Mouse (Mus musculus) testis, postnatal 14 days (tissue): ENCODE results near the gene Pkig.
"Not testable (repeated sequence)": the region's sequence is repeated elsewhere in the genome, so short reads cannot be mapped to it uniquely, and the experiment has no call there.

ENCODE experiments used
- DNase-seq: peaks from one replicate; pipeline ENCODE4 v3.0.0; 2021; ENCODE audit warnings: low spot score

The Pkig gene

DNA sequence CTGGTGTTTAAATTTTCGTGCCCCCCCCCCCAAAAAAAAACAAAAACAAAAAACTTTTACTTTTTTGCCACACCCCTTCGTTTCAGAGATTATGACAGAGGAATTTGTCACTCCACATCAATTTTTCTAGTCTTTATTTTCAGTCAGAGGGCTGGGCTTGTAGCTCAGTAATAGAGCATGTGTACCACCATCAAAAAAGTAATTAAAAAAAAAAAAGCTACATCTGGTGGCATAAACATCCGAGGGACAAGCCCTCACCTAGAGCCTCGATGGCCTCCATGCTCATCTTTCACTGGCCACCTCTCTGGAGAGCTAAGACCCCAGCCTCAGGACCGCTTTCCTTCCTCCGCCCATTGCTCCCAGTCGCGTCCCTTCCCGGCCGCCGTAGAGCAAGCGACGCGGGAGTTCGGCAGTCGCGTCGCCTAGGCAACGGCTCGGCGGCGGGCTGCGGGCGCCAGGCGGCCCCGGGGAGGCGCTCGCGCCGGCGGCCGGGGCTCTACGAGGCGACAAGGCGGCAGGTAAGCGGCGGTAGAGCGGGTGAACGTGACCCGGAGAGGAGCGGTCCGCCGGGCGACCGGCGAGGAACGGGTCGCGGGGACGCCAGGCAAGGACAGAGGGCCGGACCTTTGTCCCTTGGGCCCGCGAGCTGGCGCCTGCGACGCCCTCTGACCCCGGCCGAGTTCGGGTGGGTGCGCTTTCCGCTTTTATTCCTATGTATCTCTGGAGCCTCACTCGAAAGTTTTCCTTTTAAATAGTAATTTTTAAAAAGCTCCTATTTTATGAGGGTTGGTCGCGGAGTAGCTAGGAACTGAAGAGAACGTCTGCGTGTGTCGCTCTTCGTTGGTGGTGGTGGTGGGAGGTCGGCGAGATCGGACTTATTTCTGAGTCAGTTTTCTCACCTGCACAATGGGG is at the start of gene Pkig:
TSS of gene Pkig (plus strand) at position 412 of the 912 bp plus-strand sequence.
- peak; percentile 87 for DNase-seq

- DNase-seq, result no peak
These were observed 48.8 kb upstream of the Pkig start for GRCm38 (mm10) chr2:163609281-163609975.

- DNase-seq, result no peak
These were observed 47.0 kb upstream of the Pkig start for GRCm38 (mm10) chr2:163611176-163611575.

- no peak for DNase-seq
These were observed 45.0 kb upstream of the Pkig start for GRCm38 (mm10) chr2:163613206-163613605.

GRCm38 (mm10) chr2:163613990-163614389 is 44.2 kb upstream of the Pkig start:
- no peak for DNase-seq

- no peak for DNase-seq
These were observed 42.8 kb upstream of the Pkig start for GRCm38 (mm10) chr2:163615401-163615800.

GRCm38 (mm10) chr2:163615906-163616651 is 42.1 kb upstream of the Pkig start:
- no peak for DNase-seq

DNA sequence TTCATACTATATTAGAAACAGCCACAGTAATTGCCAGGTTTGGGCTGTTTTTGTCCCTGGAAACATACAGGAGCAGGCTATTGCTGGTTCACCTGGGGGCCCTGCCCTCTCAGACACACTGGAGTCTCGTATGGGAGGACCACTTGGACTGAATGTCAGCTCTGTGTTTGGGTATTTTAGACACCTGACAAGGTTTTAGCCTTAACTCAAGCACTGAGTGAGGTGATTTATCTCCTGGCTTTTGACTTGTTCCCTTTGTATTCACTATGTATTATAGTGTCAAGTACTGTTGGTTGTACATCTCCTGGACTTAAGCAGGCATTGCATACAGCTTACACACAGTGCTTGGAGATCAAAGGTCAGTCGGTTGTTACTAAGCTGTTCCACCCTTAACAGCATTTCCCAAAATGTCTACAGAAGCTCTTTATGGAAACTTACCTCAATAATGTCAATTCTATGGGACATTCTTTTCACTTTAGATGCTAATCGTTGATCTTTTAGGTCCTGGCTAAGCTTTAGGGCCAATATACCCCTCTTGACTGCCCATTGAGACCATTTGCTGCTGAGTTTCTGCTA is 41.4 kb upstream of the Pkig start:
- DNase-seq, result no peak

- DNase-seq, result no peak
These were observed 40.8 kb upstream of the Pkig start for GRCm38 (mm10) chr2:163617232-163617863.

DNA sequence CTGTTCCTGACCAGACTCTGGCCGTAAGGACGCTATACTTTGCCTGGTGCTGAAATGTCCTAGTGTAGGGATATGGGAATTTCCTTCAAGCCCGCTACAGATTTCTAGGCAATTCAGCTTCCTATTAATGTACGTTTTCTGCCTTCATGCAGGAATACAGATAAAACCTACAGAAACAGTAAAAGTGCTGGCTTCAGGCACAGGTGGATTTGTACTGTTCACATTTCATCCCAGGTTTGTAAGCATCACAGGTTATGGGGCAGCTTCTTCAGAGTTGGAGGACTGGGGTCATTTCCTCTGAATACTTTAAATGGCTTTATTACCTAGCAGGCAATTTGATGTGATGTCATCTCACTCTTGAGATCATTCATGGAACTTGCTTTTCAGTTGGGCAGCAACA is 40.3 kb upstream of the Pkig start:
- DNase-seq, result no peak

- DNase-seq, result no peak
These were observed 37.7 kb upstream of the Pkig start for GRCm38 (mm10) chr2:163620451-163620850.

- not testable (repeated sequence) for DNase-seq
These were observed 36.8 kb upstream of the Pkig start for GRCm38 (mm10) chr2:163621401-163621800.

DNA sequence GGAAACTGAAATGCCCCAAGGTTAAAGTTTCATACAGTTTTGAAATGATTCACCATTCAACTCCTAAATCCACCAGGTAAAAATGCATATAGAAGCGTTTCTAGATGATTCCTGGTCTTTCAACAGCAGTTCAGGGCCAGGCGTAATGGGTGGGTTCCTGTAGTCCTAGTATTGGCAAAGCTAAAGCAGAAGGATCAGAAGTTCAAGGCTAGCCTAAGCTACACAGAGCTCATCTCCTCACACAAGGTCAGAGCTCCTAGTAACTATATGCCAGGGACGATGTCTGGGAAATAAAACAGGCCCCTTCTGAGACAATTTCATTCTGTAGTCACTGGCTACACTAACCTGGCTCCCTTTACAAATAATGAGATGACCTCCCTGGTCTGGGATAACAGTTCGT is 27.0 kb upstream of the Pkig start:
- no peak for DNase-seq

DNA sequence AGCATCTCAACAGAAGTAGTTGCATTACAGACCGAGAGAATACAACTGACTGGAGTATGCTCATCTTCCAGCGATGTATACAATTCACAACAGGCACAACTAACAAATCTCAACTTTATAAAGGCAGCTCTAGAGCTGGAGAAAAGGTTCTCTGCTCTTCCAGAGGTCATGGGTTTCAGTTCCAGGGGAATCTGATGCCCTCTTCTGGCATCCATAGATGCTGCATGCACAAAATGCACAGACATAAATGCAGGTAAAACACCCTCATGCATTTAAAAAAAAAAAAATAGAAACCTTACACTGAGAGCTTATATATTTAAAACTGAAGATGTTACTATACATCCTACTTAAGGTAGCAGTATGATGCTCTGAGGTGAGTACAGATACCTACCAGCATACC is 26.5 kb upstream of the Pkig start:
- no peak for DNase-seq

DNA sequence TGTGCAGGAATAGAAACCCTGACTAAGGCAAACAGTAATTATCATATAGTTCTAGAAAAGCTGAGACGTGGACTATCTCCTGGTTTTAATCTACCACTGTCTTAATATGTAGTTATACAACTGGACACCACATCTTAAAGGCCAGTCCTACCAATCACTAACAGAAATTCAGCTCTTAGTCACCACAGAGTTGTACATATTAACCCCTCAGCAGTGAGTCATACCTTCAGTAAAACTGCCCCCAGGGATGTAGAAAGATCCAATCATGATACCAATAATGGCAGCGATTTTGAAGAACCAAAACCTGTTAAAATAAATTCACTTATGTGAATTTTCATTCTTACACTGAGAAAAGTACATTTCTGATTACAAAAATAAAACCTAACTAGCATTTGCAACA is 24.0 kb upstream of the Pkig start:
- no peak for DNase-seq

GRCm38 (mm10) chr2:163636057-163636456 is 22.1 kb upstream of the Pkig start:
- no peak for DNase-seq

DNA sequence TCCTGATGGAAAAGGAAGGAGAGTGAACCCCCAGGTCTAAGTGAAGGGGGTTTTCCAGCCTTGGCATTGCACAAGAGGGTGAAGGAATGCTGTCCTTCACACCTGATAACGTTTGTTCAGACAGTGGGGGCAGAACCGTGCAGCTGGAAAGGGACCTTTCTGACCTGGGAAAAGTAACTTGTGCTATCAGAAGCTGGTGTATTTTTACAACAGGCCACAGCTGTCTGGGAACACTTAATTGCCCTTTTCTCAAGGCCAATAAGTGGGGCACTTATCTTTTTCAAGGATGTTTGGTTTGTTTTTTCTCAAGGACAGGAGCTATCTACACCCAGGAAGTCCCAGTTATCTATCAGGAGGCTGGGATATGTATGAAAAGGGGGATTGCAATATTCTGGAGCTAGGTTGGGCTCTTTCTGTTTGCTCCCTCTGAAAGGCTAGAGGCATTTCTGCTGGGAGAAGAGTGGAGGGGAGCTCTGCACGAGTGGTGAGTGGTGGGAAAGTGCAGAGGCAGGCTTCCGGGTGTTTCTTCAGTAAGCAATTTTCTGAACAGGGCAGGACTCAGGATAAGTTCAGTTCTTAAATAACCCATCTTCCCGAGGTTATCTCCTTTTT is 20.4 kb upstream of the Pkig start:
- peak; percentile 50 for DNase-seq

DNA sequence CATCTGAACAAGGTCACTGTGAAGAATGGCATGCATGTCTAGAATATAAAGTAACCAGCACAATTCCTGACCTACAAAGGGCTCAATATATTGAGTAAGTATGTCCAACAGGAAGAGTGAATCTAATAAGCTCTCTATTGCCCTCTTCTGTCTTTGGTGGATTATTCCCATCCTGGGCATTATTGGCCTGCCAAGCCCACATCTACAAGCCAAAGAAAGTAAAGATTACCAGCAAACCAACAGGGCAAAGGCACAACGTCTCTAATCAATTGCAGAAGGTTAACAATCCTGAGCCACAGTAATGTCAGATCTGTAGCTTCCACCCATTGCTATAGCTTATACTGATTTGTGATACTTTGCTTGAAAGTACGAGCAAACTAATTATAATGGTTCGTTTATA is 17.7 kb upstream of the Pkig start:
- no peak for DNase-seq

DNA sequence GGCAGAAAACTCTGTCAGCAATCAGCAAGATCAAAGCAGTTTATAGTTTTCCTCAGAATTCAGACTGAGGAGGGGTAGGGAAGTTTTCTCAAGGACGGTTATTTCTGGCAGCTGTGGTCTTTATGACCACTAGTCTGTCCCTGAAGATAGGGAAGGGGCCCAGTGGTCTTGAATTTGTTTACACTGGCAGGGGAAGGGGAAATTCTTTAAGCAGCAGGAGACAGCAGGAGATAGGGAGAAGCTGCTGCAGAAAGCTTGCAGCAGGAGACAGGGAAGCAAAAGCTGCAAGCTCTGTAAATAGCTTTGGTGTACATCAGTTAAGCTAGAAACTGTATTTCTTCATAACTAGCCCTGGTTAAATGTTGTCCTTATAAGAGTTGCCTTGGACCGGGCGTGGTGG is 16.5 kb upstream of the Pkig start:
- DNase-seq, result no peak

DNA sequence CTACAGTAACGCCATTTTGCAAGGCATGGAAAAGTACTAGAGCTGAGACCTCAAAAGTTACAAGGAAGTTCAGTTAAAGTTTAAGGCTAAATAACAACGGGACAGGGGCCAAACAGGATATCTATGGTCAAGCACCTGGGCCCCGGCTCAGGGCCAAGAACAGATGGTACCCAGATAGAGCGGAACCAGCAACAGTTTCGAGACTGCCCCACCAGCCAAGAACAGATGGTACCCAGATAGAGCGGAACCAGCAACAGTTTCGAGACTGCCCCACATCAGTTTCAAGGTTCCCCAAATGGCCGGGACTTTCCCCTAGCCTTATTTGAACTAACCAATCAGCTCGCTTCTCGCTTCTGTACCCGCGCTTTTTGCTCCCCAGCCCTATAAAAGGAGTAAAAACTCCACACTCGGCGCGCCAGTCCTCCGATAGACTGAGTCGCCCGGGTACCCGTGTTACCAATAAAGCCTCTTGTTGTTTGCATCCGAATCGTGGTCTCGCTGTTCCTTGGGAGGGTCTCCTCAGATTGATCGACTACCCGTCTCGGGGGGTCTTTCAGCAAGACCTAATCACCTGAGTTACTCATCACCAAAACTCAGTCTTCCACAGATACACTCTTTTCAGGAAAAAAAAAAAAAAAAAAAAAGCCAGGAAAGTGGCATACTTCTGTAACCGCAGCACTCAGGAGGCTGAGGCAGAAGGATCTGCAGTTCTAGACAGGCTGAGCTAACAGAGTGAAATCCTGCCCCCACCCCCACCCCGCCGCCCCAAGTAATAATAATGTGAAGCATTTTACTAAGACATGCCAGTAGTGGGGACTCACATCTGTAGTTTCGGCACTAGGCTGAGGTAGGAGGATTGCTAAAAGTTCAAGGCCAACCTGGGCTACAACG is 15.3 kb upstream of the Pkig start:
- peak; percentile 84 for DNase-seq
